Mouse (Mus musculus) G1E-ER4 (cell line): ENCODE measurements around the gene Gm20683. TPM values are rescaled to one million over a fixed set of nuclear protein-coding genes. Genes with fewer than 3 reads are reported as not detected.

Experiments used
- GATA1 ChIP-seq: IDR thresholded peaks from one replicate; pipeline ENCODE4 v1.8.0; 2012; ENCODE audit warnings: low read length, inconsistent platforms
- polyA plus RNA-seq: library from polyadenylated mRNA; stranded (reverse); fragments of >175 nt; gene quantifications from 2 replicates; pipeline ENCODE4 v1.2.3, GENCODE M21; 2012

Gene Gm20683
- polyA plus RNA-seq, 1 experiment = 12.3 TPM

GRCm38 (mm10) chr17:25876347-25876915 is 34.9 kb upstream of the Gm20683 start:
- TF ChIP-seq GATA1 = no peak

GRCm38 (mm10) chr17:25875171-25876136 is 33.9 kb upstream of the Gm20683 start:
- TF ChIP-seq GATA1 = no peak

- no peak for TF ChIP-seq GATA1
Observed at GRCm38 (mm10) chr17:25874721-25875170, 33.2 kb upstream of the Gm20683 start, which contains the start of gene Mettl26. Gene Mettl26 (plus strand): TSS chr17:25875074.

GRCm38 (mm10) chr17:25874148-25874720 is 32.7 kb upstream of the Gm20683 start:
- TF ChIP-seq GATA1 = no peak

GRCm38 (mm10) chr17:25873405-25874147 is 32.0 kb upstream of the Gm20683 start:
- TF ChIP-seq GATA1 = no peak

- TF ChIP-seq GATA1 = no peak
Observed at GRCm38 (mm10) chr17:25872676-25873075, 31.1 kb upstream of the Gm20683 start.

GRCm38 (mm10) chr17:25869954-25870353 is 28.4 kb upstream of the Gm20683 start:
- no peak for TF ChIP-seq GATA1

GRCm38 (mm10) chr17:25869498-25869897 is 27.9 kb upstream of the Gm20683 start:
- TF ChIP-seq GATA1 = no peak

- no peak for TF ChIP-seq GATA1
Observed at GRCm38 (mm10) chr17:25868601-25869191, 27.1 kb upstream of the Gm20683 start, which contains the start of gene Mcrip2. Gene Mcrip2 (minus strand): TSS chr17:25868764.

GRCm38 (mm10) chr17:25867836-25868600 is 26.5 kb upstream of the Gm20683 start:
- no peak for TF ChIP-seq GATA1

- TF ChIP-seq GATA1 = no peak
Observed at GRCm38 (mm10) chr17:25867509-25867835, 25.9 kb upstream of the Gm20683 start.

- TF ChIP-seq GATA1 = no peak
Observed at GRCm38 (mm10) chr17:25866172-25866571, 24.6 kb upstream of the Gm20683 start.

GRCm38 (mm10) chr17:25865288-25865687 is 23.7 kb upstream of the Gm20683 start:
- no peak for TF ChIP-seq GATA1

GRCm38 (mm10) chr17:25864311-25864710 is 22.7 kb upstream of the Gm20683 start:
- TF ChIP-seq GATA1 = no peak
